Mouse (Mus musculus): ENCODE data around the gene Mxra8. TPM values are rescaled to one million over a fixed set of nuclear protein-coding genes. Genes with fewer than 3 reads are reported as not detected.

Mxra8 gene
- polyA plus RNA-seq, 1 experiment, result 87.5 TPM

DNA sequence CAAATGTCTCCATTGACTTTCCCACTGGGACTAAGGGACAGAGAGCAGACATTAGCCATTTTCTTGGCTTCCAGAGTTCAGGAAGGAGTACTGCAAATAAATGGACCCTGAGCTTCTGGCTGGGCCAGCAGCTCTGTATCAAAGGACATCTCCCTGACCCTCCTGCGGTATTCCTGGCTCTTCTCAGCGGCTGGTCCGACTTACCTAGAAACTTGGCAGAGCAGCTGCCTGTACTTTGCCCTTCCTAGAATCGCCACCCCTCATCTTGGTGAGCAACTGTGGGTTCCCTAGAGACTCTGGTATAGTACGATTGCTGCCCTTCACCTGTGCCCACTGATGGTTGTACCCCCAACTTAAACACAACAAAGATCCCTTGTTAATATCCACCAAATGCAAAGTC, 3.8 kb downstream of the Mxra8 start:
- TF ChIP-seq TCF12 (IDR thresholded peaks at IDR 0.05; ENCODE audit: insufficient read depth, poor library complexity, severe bottlenecking), result no peak
- TF ChIP-seq USF1 (IDR thresholded peaks at IDR 0.05; ENCODE audit: low read depth), result no peak
- no peak for TF ChIP-seq TCF3 (IDR thresholded peaks at IDR 0.05; ENCODE audit: insufficient read length, low read depth)
- no peak for TF ChIP-seq MYOG (IDR thresholded peaks at IDR 0.05; ENCODE audit: control insufficient read depth in 1 of 3, insufficient read depth in 1 of 3, insufficient read length in 2 of 3, low read depth in 2 of 3)
- no peak for TF ChIP-seq SRF (IDR thresholded peaks at IDR 0.05; ENCODE audit: control insufficient read depth, insufficient read length, low read depth)
- TF ChIP-seq REST (IDR thresholded peaks at IDR 0.05; ENCODE audit: insufficient read depth, insufficient read length), result no peak
- no peak for TF ChIP-seq MYOD1 (IDR thresholded peaks at IDR 0.05; ENCODE audit: control insufficient read depth in 1 of 3, insufficient read length in 2 of 3, low read depth in 2 of 3)
- no peak for TF ChIP-seq E2F4 (IDR thresholded peaks at IDR 0.05; ENCODE audit: insufficient read depth)
- no peak for TF ChIP-seq POLR2A (IDR thresholded peaks at IDR 0.05; ENCODE audit: insufficient read length, low read depth)
- no peak for TF ChIP-seq POLR2AphosphoS2 (IDR thresholded peaks at IDR 0.05; ENCODE audit: insufficient read length, low read depth)
- TF ChIP-seq CEBPB (IDR thresholded peaks at IDR 0.05; ENCODE audit: insufficient read depth, poor library complexity, severe bottlenecking), result no peak
- no peak for TF ChIP-seq MAX (IDR thresholded peaks at IDR 0.05; ENCODE audit: low read depth)

GRCm38 (mm10) chr4:155846871-155847578, 7.5 kb downstream of the Mxra8 start, which contains the start of gene Dvl1:
Gene Dvl1, plus strand, starts transcription at chr4:155847402.
- peaks cover 6% of the 10 kb centered on the region for H3K36me3 ChIP-seq (ENCODE audit: control insufficient read depth, insufficient read depth)
- H3K27me3 ChIP-seq (ENCODE audit: control insufficient read depth, insufficient read depth, insufficient read length), result no peaks in the 10 kb centered on the region

More for the DNA sequence above, 3.8 kb downstream of the Mxra8 start:
- peaks cover 6% of the 10 kb centered on the region for H3K36me3 ChIP-seq (ENCODE audit: control insufficient read depth, insufficient read depth)
- H3K79me2 ChIP-seq (ENCODE audit: control insufficient read depth, insufficient read depth), result peaks cover 14% of the 10 kb centered on the region
- H3ac ChIP-seq (ENCODE audit: control insufficient read depth, insufficient read length), result no peak overlapping the region
- H3K27me3 ChIP-seq (ENCODE audit: control insufficient read depth, insufficient read depth, insufficient read length), result no peaks in the 10 kb centered on the region
- H3K4me3 ChIP-seq, result no peak overlapping the region
- no peak overlapping the region for H3K4me2 ChIP-seq (ENCODE audit: low read depth)

DNA sequence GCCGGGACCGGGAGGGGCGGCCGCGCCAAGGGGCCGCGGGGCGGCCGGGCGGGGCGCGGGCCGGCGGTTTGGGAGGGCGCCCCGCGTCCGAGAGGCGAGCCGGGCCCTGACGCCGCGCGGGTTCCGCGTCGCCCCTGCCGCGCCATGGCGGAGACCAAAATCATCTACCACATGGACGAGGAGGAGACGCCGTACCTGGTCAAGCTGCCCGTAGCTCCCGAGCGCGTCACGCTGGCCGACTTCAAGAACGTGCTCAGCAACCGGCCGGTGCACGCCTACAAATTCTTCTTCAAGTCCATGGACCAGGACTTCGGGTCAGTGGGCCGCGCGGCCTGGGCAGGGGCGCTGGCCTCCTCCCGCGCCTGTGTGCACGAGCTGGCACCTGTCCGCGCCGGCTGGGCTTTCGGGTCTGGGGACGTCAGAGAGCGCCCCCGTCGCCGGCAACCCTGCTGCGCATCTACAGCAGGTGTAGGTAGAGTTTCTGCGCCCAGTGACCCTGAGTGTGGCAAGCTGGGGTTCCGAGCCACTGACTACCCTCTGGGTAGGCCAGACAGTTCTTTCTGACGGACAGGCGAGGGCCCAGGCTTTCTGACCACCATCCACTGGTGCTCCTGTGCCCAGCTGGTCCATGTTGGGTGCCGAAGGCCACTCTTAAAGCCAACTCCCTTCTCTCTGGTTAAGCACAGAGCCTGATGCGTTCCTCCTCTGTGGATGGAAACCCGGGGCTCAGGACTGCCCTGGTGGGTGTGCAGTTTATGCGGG, 8.3 kb downstream of the Mxra8 start:
- Histone ChIP-seq H3K4me3 (peak overlapping the region; percentile 80), H3ac (ENCODE audit: control insufficient read depth, insufficient read length) (peak overlapping the region; percentile 28), H3K4me2 (ENCODE audit: low read depth) (peak overlapping the region; percentile 100), H3K27me3 (ENCODE audit: control insufficient read depth, insufficient read depth, insufficient read length) (no peaks in the 10 kb centered on the region), H3K36me3 (ENCODE audit: control insufficient read depth, insufficient read depth) (peaks cover 2% of the 10 kb centered on the region), H3K79me2 (ENCODE audit: control insufficient read depth, insufficient read depth) (peaks cover 45% of the 10 kb centered on the region)
- peak in 2 of 3 experiments; percentile 20 to 51 for TF ChIP-seq MYOD1 (IDR thresholded peaks at IDR 0.05; ENCODE audit: control insufficient read depth in 1 of 3, insufficient read length in 2 of 3, low read depth in 2 of 3)
- TF ChIP-seq SRF (IDR thresholded peaks at IDR 0.05; ENCODE audit: control insufficient read depth, insufficient read length, low read depth), result no peak
- TF ChIP-seq POLR2A (IDR thresholded peaks at IDR 0.05; ENCODE audit: insufficient read length, low read depth), result no peak
- no peak for TF ChIP-seq TCF3 (IDR thresholded peaks at IDR 0.05; ENCODE audit: insufficient read length, low read depth)
- TF ChIP-seq MYOG (IDR thresholded peaks at IDR 0.05; ENCODE audit: control insufficient read depth in 1 of 3, insufficient read depth in 1 of 3, insufficient read length in 2 of 3, low read depth in 2 of 3), result peak in 2 of 3 experiments; percentile 15 to 66
- TF ChIP-seq TCF12 (IDR thresholded peaks at IDR 0.05; ENCODE audit: insufficient read depth, poor library complexity, severe bottlenecking), result no peak

More at GRCm38 (mm10) chr4:155846871-155847578, 7.5 kb downstream of the Mxra8 start, which contains the start of gene Dvl1:
- TF ChIP-seq USF1 (IDR thresholded peaks at IDR 0.05; ENCODE audit: low read depth), result no peak
- TF ChIP-seq TCF12 (IDR thresholded peaks at IDR 0.05; ENCODE audit: insufficient read depth, poor library complexity, severe bottlenecking), result no peak
- peak; percentile 75 for TF ChIP-seq POLR2AphosphoS2 (IDR thresholded peaks at IDR 0.05; ENCODE audit: insufficient read length, low read depth)
- peak; percentile 67 for TF ChIP-seq POLR2A (IDR thresholded peaks at IDR 0.05; ENCODE audit: insufficient read length, low read depth)
- TF ChIP-seq SRF (IDR thresholded peaks at IDR 0.05; ENCODE audit: control insufficient read depth, insufficient read length, low read depth), result no peak
- TF ChIP-seq CEBPB (IDR thresholded peaks at IDR 0.05; ENCODE audit: insufficient read depth, poor library complexity, severe bottlenecking), result no peak
- no peak for TF ChIP-seq REST (IDR thresholded peaks at IDR 0.05; ENCODE audit: insufficient read depth, insufficient read length)
- TF ChIP-seq TCF3 (IDR thresholded peaks at IDR 0.05; ENCODE audit: insufficient read length, low read depth), result no peak
- no peak for TF ChIP-seq MYOD1 (IDR thresholded peaks at IDR 0.05; ENCODE audit: control insufficient read depth in 1 of 3, insufficient read length in 2 of 3, low read depth in 2 of 3)
- peak in 1 of 3 experiments; percentile 41 for TF ChIP-seq MYOG (IDR thresholded peaks at IDR 0.05; ENCODE audit: control insufficient read depth in 1 of 3, insufficient read depth in 1 of 3, insufficient read length in 2 of 3, low read depth in 2 of 3)
- peak within 1 kb of the TSS; percentile 100 for H3K4me2 ChIP-seq (ENCODE audit: low read depth)
- peak within 1 kb of the TSS; percentile 80 for H3K4me3 ChIP-seq
- peaks cover 45% of the 10 kb centered on the region for H3K79me2 ChIP-seq (ENCODE audit: control insufficient read depth, insufficient read depth)
- peak within 1 kb of the TSS; percentile 28 for H3ac ChIP-seq (ENCODE audit: control insufficient read depth, insufficient read length)

GRCm38 (mm10) chr4:155848434-155849095, 9.1 kb downstream of the Mxra8 start:
- Histone ChIP-seq H3K4me2 (ENCODE audit: low read depth) (peak overlapping the region; percentile 100), H3K4me3 (peak overlapping the region; percentile 80), H3K36me3 (ENCODE audit: control insufficient read depth, insufficient read depth) (no peaks in the 10 kb centered on the region), H3ac (ENCODE audit: control insufficient read depth, insufficient read length) (peak overlapping the region; percentile 28), H3K27me3 (ENCODE audit: control insufficient read depth, insufficient read depth, insufficient read length) (no peaks in the 10 kb centered on the region), H3K79me2 (ENCODE audit: control insufficient read depth, insufficient read depth) (peaks cover 45% of the 10 kb centered on the region)
- TF ChIP-seq POLR2AphosphoS2 (IDR thresholded peaks at IDR 0.05; ENCODE audit: insufficient read length, low read depth) (no peak), USF1 (IDR thresholded peaks at IDR 0.05; ENCODE audit: low read depth) (no peak), E2F4 (IDR thresholded peaks at IDR 0.05; ENCODE audit: insufficient read depth) (no peak), CEBPB (IDR thresholded peaks at IDR 0.05; ENCODE audit: insufficient read depth, poor library complexity, severe bottlenecking) (no peak), TCF3 (IDR thresholded peaks at IDR 0.05; ENCODE audit: insufficient read length, low read depth) (no peak), MYOD1 (IDR thresholded peaks at IDR 0.05; ENCODE audit: control insufficient read depth in 1 of 3, insufficient read length in 2 of 3, low read depth in 2 of 3) (peak in 2 of 3 experiments; percentile 59 to 93), MYOG (IDR thresholded peaks at IDR 0.05; ENCODE audit: control insufficient read depth in 1 of 3, insufficient read depth in 1 of 3, insufficient read length in 2 of 3, low read depth in 2 of 3) (peak in 2 of 3 experiments; percentile 34 to 86), REST (IDR thresholded peaks at IDR 0.05; ENCODE audit: insufficient read depth, insufficient read length) (no peak), TCF12 (IDR thresholded peaks at IDR 0.05; ENCODE audit: insufficient read depth, poor library complexity, severe bottlenecking) (no peak), SRF (IDR thresholded peaks at IDR 0.05; ENCODE audit: control insufficient read depth, insufficient read length, low read depth) (no peak)

Data from myocyte (in vitro differentiated cells).